Mouse (Mus musculus) neural tube, embryonic 11.5 days (tissue): Measurements from ENCODE around the gene Ubp1. TPM values are rescaled to one million over a fixed set of nuclear protein-coding genes. Genes with fewer than 3 reads are reported as not detected.
A peak's percentile ranks its signal among the peaks of the same experiment; 100 is the strongest.
"Not testable (repeated sequence)": the region's sequence is repeated elsewhere in the genome, so short reads cannot be mapped to it uniquely, and the experiment has no call there.

Experiments used
- ATAC-seq: fragments of 200-750 bp; cut with Nextera tagmentation; 2 replicates; pipeline ENCODE4 v1.8.0; 2017; ENCODE audit warnings: moderate number of reproducible peaks, mild to moderate bottlenecking, moderate TSS enrichment, moderate library complexity; ENCODE audit not compliant: insufficient read depth, low FRiP score, low TSS enrichment
- DNase-seq: peaks from one replicate; pipeline ENCODE4 v3.0.0-alpha.2; 2015; ENCODE audit warnings: low spot score
- H3K27ac ChIP-seq: fragments of 300-500 bp; sonication (generic); 2 replicates; pipeline ENCODE4 v1.5.1; 2014; ENCODE audit warnings: low read depth, mild to moderate bottlenecking, low read length
- H3K27me3 ChIP-seq: fragments of 300-500 bp; sonication (generic); 2 replicates; pipeline ENCODE4 v1.6.1; 2014; ENCODE audit warnings: mild to moderate bottlenecking, low read length, mixed read lengths; ENCODE audit not compliant: control insufficient read depth, insufficient read depth
- H3K36me3 ChIP-seq: fragments of 300-500 bp; sonication (generic); 2 replicates; pipeline ENCODE4 v1.6.1; 2014; ENCODE audit warnings: mild to moderate bottlenecking, low read length, moderate library complexity, mixed read lengths; ENCODE audit not compliant: control insufficient read depth, insufficient read depth
- H3K4me1 ChIP-seq: fragments of 300-500 bp; sonication (generic); 2 replicates; pipeline ENCODE4 v1.6.1; 2014; ENCODE audit warnings: low read length, mixed read lengths; ENCODE audit not compliant: control insufficient read depth, insufficient read depth
- H3K4me2 ChIP-seq: fragments of 300-500 bp; sonication (generic); 2 replicates; pipeline ENCODE4 v1.6.1; 2014; ENCODE audit warnings: low read depth, mild to moderate bottlenecking, moderate library complexity
- H3K4me3 ChIP-seq: fragments of 300-500 bp; sonication (generic); 2 replicates; pipeline ENCODE4 v1.5.1; 2014; ENCODE audit warnings: low read depth, low read length
- H3K9ac ChIP-seq: fragments of 300-500 bp; sonication (generic); 2 replicates; pipeline ENCODE4 v1.6.1; 2014; ENCODE audit warnings: mild to moderate bottlenecking, low read length
- H3K9me3 ChIP-seq: fragments of 300-500 bp; sonication (generic); 2 replicates; pipeline ENCODE4 v1.6.1; 2016; ENCODE audit warnings: low read length; ENCODE audit not compliant: control insufficient read depth
- WGBS: fragments of 180-500 bp; shearing (Covaris S2); extraction: QIAGEN DNeasy Blood & Tissue Kit; methylation state at CpG from one replicate; pipeline ENCODE4 v1.1.7; 2014; 5-methylcytosine and 5-hydroxymethylcytosine counted together
- polyA plus RNA-seq: library from polyadenylated mRNA; unstranded; fragments of >200 nt; fragmentation: Nextera tagmentation; extraction: Ambion mirVana; gene quantifications from 2 replicates; pipeline ENCODE4 v1.2.1, GENCODE M21; 2014

Ubp1 gene
- 50.1 and 52.9 TPM in 2 replicates for polyA plus RNA-seq

DNA sequence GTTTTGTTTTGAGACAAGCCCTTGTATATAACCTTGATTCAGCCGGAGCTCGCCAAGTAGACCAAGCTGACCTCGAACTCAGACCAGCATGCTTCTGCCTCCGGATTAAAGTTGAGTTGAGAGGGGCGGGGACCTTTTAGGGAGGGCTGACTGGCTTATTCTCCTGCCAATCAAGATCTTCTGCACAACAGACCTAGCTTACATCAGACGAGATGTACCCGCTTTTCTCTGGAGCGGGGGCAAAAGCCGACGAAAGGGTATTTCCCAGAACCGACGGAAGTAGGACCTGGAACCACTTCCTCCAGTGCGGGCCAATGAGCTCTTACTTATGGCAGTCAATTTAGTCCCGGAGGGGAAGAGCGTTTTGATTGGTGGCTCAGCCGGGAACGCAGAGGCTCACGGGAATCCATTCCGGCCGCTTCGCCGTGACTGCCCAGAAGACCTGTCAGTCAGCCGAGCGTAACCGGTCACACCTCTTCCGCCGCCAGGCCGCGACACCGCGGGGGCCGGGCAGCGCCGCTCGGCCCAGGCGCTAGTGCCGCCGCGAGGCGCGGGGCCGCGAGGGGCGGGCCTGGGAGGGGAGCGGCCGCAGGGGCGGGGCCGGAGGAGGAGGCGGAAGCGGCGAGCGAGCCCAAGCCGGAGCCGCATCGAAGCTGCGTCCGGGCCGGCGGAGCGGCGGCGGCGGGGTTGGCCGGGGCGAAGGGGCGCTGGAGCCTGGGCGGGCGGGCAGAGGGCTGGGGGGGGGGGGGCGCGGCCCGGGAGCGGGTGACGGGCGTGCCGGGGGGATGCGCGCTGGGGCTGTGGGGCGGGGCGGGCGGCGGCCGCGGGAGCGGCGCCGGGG is at the start of gene Ubp1:
Ubp1 (plus strand) TSS at position 401 of the 841 bp plus-strand sequence.
- H3K4me1 ChIP-seq, result peaks cover 10% of the 10 kb centered on the region; the same call in 1 of the 2 replicates
- peak; percentile 97 for ATAC-seq

DNA sequence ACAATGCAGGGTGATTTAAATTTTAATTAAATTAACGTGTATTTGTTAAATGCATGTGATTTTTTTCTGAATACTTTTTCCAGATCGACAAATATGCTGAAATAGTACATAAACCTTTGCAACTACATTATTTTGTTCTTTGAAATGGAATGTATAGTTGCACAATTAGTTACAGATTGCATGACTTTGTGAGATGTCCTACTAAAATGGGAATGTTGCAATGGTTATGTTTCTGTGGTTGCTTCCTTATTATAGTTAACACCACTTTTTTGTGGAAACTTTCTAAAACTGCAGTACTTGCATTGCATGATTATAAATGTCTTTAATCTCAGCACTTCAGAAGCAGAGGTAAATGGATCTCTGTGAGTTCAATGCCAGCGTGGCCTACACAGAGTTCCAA is 35.8 kb upstream of the Ubp1 start:
- Histone ChIP-seq H3K9me3 (no peaks in the 10 kb centered on the region), H3K36me3 (peaks cover 4% of the 10 kb centered on the region; the same call in 1 of the 2 replicates), H3K4me1 (no peaks in the 10 kb centered on the region), H3K27ac (no peak overlapping the region), H3K4me3 (no peak overlapping the region), H3K4me2 (no peak overlapping the region), H3K27me3 (no peaks in the 10 kb centered on the region), H3K9ac (no peak overlapping the region)
- DNase-seq, result no peak
- WGBS, result 95% methylated on average over 3 of the region's 3 CpGs
- no peak for ATAC-seq

More for the DNA sequence above, at the start of gene Ubp1:
- peak within 1 kb of the TSS; percentile 94 for H3K27ac ChIP-seq
- peak within 1 kb of the TSS; percentile 98 for H3K4me3 ChIP-seq
- WGBS, result 1% methylated on average over 40 of the region's 86 CpGs
- no peaks in the 10 kb centered on the region for H3K9me3 ChIP-seq
- peak; percentile 96 for DNase-seq
- H3K36me3 ChIP-seq, result no peaks in the 10 kb centered on the region
- no peaks in the 10 kb centered on the region for H3K27me3 ChIP-seq
- peak within 1 kb of the TSS; percentile 91 for H3K9ac ChIP-seq
- H3K4me2 ChIP-seq, result peak within 1 kb of the TSS; percentile 84

DNA sequence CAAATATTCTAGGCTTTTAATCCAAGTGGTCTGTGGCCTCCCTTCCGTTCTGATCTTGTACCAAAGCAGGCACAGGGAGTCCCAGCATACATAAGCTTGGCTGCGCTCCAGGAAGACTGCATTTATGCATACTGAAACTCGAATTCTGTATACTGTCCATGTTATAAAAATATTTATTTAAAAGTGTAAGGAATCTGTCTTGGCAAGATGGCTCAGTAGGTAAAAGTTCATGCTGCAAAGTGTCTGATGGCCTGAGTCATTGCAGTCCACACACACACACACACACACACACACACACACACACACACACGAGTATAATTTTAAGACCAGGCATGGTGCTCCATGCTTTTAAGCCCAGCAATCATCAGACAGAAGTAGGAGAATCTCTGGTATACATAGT is 27.6 kb upstream of the Ubp1 start:
- DNase-seq (no peak), ATAC-seq (no peak)
- Histone ChIP-seq H3K36me3 (no peaks in the 10 kb centered on the region; the same call in 1 of the 2 replicates), H3K27me3 (no peaks in the 10 kb centered on the region), H3K4me3 (no peak overlapping the region), H3K4me2 (no peak overlapping the region), H3K27ac (no peak overlapping the region), H3K9ac (no peak overlapping the region), H3K9me3 (no peaks in the 10 kb centered on the region), H3K4me1 (no peaks in the 10 kb centered on the region)
- 86% methylated on average over 4 of the region's 4 CpGs for WGBS

DNA sequence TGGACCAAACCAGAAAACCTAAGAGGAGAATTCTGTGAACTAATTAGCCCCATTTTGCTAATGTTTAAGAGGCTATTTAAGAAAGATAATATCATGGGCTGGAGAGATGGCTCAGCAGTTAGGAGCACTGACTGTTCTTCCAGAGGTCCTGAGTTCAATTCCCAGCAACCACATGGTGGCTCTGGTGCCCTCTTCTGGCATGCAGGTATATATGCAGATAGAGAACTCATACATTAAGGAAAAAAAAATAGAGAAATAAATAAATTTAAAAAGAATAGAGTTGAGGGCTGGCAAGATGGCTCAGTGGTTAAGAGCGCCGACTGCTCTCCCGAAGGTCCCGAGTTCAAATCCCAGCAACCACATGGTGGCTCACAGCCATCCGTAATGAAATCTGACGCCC is 26.4 kb upstream of the Ubp1 start:
- not testable (repeated sequence) for H3K4me3 ChIP-seq, H3K27me3 ChIP-seq, H3K9ac ChIP-seq, H3K36me3 ChIP-seq, H3K27ac ChIP-seq, H3K4me1 ChIP-seq, H3K9me3 ChIP-seq, DNase-seq, ATAC-seq, H3K4me2 ChIP-seq
- WGBS, result 92% methylated on average over 6 of the region's 6 CpGs

DNA sequence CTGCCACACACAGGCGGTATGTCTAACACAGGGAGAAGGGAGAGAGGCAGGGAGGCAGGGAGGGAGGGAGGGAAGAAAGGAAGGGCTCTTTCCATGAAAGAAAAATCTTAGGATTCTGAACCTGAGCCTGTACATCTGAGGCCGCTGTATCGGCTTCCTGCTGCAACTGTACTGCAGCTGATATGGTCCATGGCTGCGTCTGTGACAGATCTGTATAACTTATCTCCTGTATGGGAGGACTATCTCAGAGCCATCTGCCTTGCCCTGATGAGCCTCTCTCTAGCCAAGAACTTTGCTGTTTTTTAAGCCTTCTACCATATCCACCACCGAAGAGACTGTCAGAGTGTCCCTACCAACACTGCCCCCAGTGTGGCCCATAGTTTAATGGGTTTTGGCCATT is 14.9 kb upstream of the Ubp1 start:
- Histone ChIP-seq H3K27ac (no peak overlapping the region), H3K9me3 (no peaks in the 10 kb centered on the region), H3K27me3 (no peaks in the 10 kb centered on the region), H3K36me3 (no peaks in the 10 kb centered on the region), H3K4me3 (no peak overlapping the region), H3K9ac (no peak overlapping the region), H3K4me2 (no peak overlapping the region), H3K4me1 (no peaks in the 10 kb centered on the region)
- no peak for ATAC-seq
- DNase-seq, result no peak
- WGBS, result 90% methylated on average over 5 of the region's 5 CpGs

DNA sequence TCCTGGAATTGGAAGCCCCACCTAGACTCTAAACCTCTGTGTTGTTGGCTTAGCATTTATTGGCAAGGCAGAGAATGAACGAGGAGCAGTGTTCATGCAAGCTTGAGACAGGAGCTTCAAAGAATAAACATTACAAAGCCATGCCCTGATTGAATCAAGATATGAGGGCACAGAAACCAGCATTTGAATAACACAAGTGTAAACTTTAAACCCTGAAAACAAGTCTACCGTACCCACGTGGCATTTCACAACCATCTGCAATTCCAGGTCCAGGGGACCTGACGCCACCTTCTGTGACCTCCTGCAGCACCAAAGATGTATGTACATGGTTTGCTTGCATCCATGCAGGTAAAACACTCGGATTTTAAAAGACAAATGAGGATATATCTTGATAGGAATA is 8.1 kb upstream of the Ubp1 start:
- Histone ChIP-seq H3K4me1 (no peaks in the 10 kb centered on the region), H3K9me3 (no peaks in the 10 kb centered on the region), H3K27ac (no peak overlapping the region), H3K27me3 (no peaks in the 10 kb centered on the region), H3K9ac (no peak overlapping the region), H3K4me3 (no peak overlapping the region), H3K4me2 (no peak overlapping the region), H3K36me3 (no peaks in the 10 kb centered on the region)
- 93% methylated on average over 5 of the region's 5 CpGs for WGBS
- ATAC-seq (no peak), DNase-seq (no peak)

DNA sequence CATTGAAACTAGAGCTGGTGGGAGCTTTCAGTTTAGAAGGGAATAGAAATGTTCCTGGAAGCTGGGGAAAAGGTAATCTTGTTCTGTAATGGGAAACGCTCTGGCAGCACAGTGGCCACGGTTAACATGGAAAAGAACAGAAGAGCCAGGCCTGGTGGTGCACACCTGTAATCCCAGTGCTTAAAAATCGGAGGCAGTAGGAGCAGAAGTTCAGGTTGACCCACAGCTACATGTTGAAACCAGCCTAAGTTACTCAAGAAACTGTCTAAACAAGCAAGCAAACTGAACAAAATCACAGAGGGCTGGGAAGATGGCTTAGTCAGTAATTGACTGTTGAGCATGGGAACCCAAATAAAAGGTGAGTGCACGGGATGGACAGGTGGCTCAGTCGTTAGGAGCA is 5.9 kb upstream of the Ubp1 start:
- no peaks in the 10 kb centered on the region for H3K27me3 ChIP-seq
- no peaks in the 10 kb centered on the region for H3K9me3 ChIP-seq
- H3K4me1 ChIP-seq, result no peaks in the 10 kb centered on the region
- H3K27ac ChIP-seq, result no peak overlapping the region
- ATAC-seq, result no peak
- H3K36me3 ChIP-seq, result no peaks in the 10 kb centered on the region
- 91% methylated on average over 5 of the region's 5 CpGs for WGBS
- H3K4me2 ChIP-seq, result no peak overlapping the region
- DNase-seq, result no peak
- H3K9ac ChIP-seq, result no peak overlapping the region
- H3K4me3 ChIP-seq, result no peak overlapping the region

DNA sequence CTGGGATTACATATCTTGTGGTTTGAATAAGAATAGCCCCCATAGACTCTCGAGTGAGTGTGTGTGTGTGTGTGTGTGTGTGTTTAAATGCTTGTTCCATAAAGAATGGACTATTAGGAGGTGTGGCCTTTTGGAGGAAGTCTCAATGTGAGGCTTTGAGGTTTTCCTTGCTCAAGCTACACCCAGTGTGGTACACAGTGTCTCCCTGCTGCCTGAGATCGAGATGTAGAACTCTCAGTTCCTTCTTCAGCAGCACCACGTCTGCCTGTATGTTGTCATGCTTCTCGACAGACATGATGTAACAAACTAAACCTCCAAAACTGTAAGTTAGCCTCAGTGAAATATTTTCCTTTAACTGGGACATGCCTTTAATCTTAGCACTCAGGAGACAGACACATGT is 2.1 kb upstream of the Ubp1 start:
- 86% methylated on average over 4 of the region's 4 CpGs for WGBS
- H3K9ac ChIP-seq, result no peak overlapping the region
- no peaks in the 10 kb centered on the region for H3K9me3 ChIP-seq
- H3K4me2 ChIP-seq, result no peak overlapping the region
- no peak overlapping the region for H3K4me3 ChIP-seq
- H3K27me3 ChIP-seq, result no peaks in the 10 kb centered on the region
- H3K27ac ChIP-seq, result no peak overlapping the region
- H3K4me1 ChIP-seq, result peaks cover 10% of the 10 kb centered on the region; the same call in 1 of the 2 replicates
- H3K36me3 ChIP-seq, result no peaks in the 10 kb centered on the region
- DNase-seq, result no peak
- ATAC-seq, result no peak

DNA sequence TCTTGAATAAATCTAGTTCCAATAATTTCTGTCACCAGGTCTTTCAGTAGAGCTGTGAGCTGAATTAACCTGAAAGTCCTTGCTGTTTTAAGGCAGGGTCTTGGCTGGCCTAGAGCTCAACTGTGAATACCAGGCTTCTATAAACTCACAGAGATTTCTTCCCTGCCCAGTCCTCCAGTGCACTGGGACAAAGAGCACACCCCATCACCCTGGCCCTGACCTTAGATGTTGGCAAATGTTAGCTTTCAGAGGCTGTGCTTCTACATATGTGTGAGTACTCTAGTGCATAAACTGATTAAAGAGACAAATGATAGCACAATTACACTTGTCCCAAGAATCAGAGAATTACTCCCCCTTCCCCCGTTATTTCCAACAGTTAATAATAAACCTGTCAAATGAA is 1.1 kb upstream of the Ubp1 start:
- H3K4me1 ChIP-seq, result peaks cover 10% of the 10 kb centered on the region; the same call in 1 of the 2 replicates
- no peak for ATAC-seq
- peak overlapping the region; percentile 40; the same call in 1 of the 2 replicates for H3K4me2 ChIP-seq
- no peak overlapping the region for H3K4me3 ChIP-seq
- no peaks in the 10 kb centered on the region for H3K9me3 ChIP-seq
- no peaks in the 10 kb centered on the region for H3K27me3 ChIP-seq
- H3K36me3 ChIP-seq, result no peaks in the 10 kb centered on the region
- H3K9ac ChIP-seq, result no peak overlapping the region
- DNase-seq, result no peak
- WGBS, result 68% methylated on average over 1 of the region's 1 CpGs
- H3K27ac ChIP-seq, result no peak overlapping the region
